Comparison of ENCODE assay signal across 8 mouse cellular contexts in genomic region chr8:111909621-111910450, GRCm38 (mm10). TPM values are rescaled to one million over a fixed set of nuclear protein-coding genes. Genes with fewer than 3 reads are reported as not detected.
DNase-seq lines count a peak whose midpoint lies in the region; ATAC-seq and TF ChIP-seq lines count a peak whose summit lies in the region.

Gene Chst5 (minus strand): TSS chr8:111910447.

- peak within 1 kb of the TSS; percentile 37 for H3K4me3 ChIP-seq in lung, embryonic 14.5 days (ENCODE audit: low read depth, low read length)
- H3K4me3 ChIP-seq in hindbrain, embryonic 14.5 days (replicated peaks; ENCODE audit: low read length) = peak within 1 kb of the TSS; percentile 38
- H3K4me3 ChIP-seq in thymus, adult 2 months (ENCODE audit: control insufficient read depth, insufficient read depth, low read length) = no peak within 1 kb of the TSS

- H3K9ac ChIP-seq in lung, embryonic 14.5 days = peak within 1 kb of the TSS; percentile 50
- H3K9ac ChIP-seq in hindbrain, embryonic 14.5 days = peak within 1 kb of the TSS; percentile 72

- WGBS in lung, embryonic 14.5 days = 7% methylated on average over 47 of the region's 47 CpGs
- 4% methylated on average over 45 of the region's 47 CpGs for WGBS in hindbrain, embryonic 14.5 days
- 17% methylated on average over 47 of the region's 47 CpGs for WGBS in thymus, adult 2 months

- H3K27ac ChIP-seq in lung, embryonic 14.5 days (ENCODE audit: low read depth) = no peak within 1 kb of the TSS
- no peak within 1 kb of the TSS; the same call in 1 of the 2 replicates for H3K27ac ChIP-seq in hindbrain, embryonic 14.5 days
- no peak within 1 kb of the TSS for H3K27ac ChIP-seq in thymus, adult 2 months (ENCODE audit: control insufficient read depth, insufficient read depth, low read length)

- TF ChIP-seq CTCF in lung, embryonic 14.5 days (IDR thresholded peaks at IDR 0.05; ENCODE audit: low read depth) = no peak
- TF ChIP-seq CTCF in thymus, adult 2 months (IDR thresholded peaks at IDR 0.05; ENCODE audit: borderline replicate concordance, control insufficient read depth, extremely low read depth, insufficient read depth, low read length, poor library complexity) = no peak

- H3K9me3 ChIP-seq in lung, embryonic 14.5 days (ENCODE audit: low read depth, low read length) = no peaks in the 10 kb centered on the region
- no peaks in the 10 kb centered on the region for H3K9me3 ChIP-seq in hindbrain, embryonic 14.5 days (ENCODE audit: control insufficient read depth, low read length)

- no peaks in the 10 kb centered on the region for H3K36me3 ChIP-seq in lung, embryonic 14.5 days (ENCODE audit: insufficient read depth)
- H3K36me3 ChIP-seq in hindbrain, embryonic 14.5 days (replicated peaks; ENCODE audit: control insufficient read depth, insufficient read depth) = 0 out of 2 replicates have a peak, but pooled peaks cover 3% of the 10 kb centered on the region
- no peaks in the 10 kb centered on the region for H3K36me3 ChIP-seq in thymus, adult 2 months (ENCODE audit: control insufficient read depth, insufficient read depth, low read length)

- peak within 1 kb of the TSS; percentile 68 for H3K4me2 ChIP-seq in lung, embryonic 14.5 days
- peak within 1 kb of the TSS; percentile 81 for H3K4me2 ChIP-seq in hindbrain, embryonic 14.5 days (replicated peaks)

- DNase-seq in lung, embryonic 14.5 days = peak; percentile 44
- DNase-seq in lung, postnatal 36 days = no peak
- peak; percentile 37 to 57 for DNase-seq in cerebellum, postnatal 14 days
- no peak for DNase-seq in hindbrain, embryonic 14.5 days (ENCODE audit: low spot score)
- peak; percentile 64 for DNase-seq in neural tube, embryonic 10.5 days (ENCODE audit: extremely low spot score, low spot score)
- no peak for DNase-seq in frontal cortex, adult 2 months (ENCODE audit: extremely low spot score in 1 of 2, low spot score in 1 of 2)
- no peak for DNase-seq in thymus, adult 2 months
- no peak for DNase-seq in adipocyte (ENCODE audit: low spot score)

- peak; percentile 56; the same call in 1 of the 2 replicates for ATAC-seq in lung, embryonic 14.5 days (ENCODE audit: insufficient read depth)
- peak; percentile 44; the same call in 1 of the 2 replicates for ATAC-seq in hindbrain, embryonic 14.5 days (ENCODE audit: low FRiP score)

- peaks cover 16% of the 10 kb centered on the region; the same call in 1 of the 2 replicates for H3K27me3 ChIP-seq in lung, embryonic 14.5 days (ENCODE audit: insufficient read depth, low read length)
- H3K27me3 ChIP-seq in hindbrain, embryonic 14.5 days (ENCODE audit: control insufficient read depth, insufficient read depth, low read length) = no peaks in the 10 kb centered on the region
- H3K27me3 ChIP-seq in thymus, adult 2 months (ENCODE audit: control insufficient read depth, insufficient read depth, low read length) = 0 out of 2 replicates have a peak, but pooled peaks cover 5% of the 10 kb centered on the region

- no peak for TF ChIP-seq POLR2A in thymus, adult 2 months (IDR thresholded peaks at IDR 0.05; ENCODE audit: control insufficient read depth, extremely low read depth, insufficient read depth, low read length, poor library complexity)

- no peaks in the 10 kb centered on the region for H3K4me1 ChIP-seq in lung, embryonic 14.5 days (ENCODE audit: insufficient read depth)
- peaks cover 14% of the 10 kb centered on the region; the same call in 1 of the 2 replicates for H3K4me1 ChIP-seq in hindbrain, embryonic 14.5 days (replicated peaks; ENCODE audit: control insufficient read depth, insufficient read depth, low read length)
- H3K4me1 ChIP-seq in thymus, adult 2 months (replicated peaks; ENCODE audit: control insufficient read depth, insufficient read depth, low read length) = no peaks in the 10 kb centered on the region

RNA-seq across cellular contexts. Expression of gene Chst5, which starts in this region (rescaled TPM):
- polyA plus RNA-seq in lung, embryonic 14.5 days (2014; fragmentation: Nextera tagmentation; extraction: Ambion mirVana) = 5.3 and 6.6 TPM in 2 replicates
- polyA plus RNA-seq in hindbrain, embryonic 14.5 days (2014; fragmentation: Nextera tagmentation; extraction: Ambion mirVana) = 2.7 and 4.3 TPM in 2 replicates
- polyA plus RNA-seq in frontal cortex, adult 2 months (2012; rRNA removed) = 1.2 and 1.4 TPM in 2 replicates
- polyA plus RNA-seq in thymus, adult 2 months (2012; rRNA removed) = 0.75 and 0.83 TPM in 2 replicates

Comparison
In these comparisons a context has a peak if more than half of its experiments do, and no peak if none do; other contexts are left out.
1. DNase-seq: peak in lung, embryonic 14.5 days (single experiment), cerebellum, postnatal 14 days (2 of 2) and neural tube, embryonic 10.5 days (single experiment); none in lung, postnatal 36 days (single experiment), hindbrain, embryonic 14.5 days (single experiment), frontal cortex, adult 2 months (0 of 2), thymus, adult 2 months (single experiment) and adipocyte (single experiment).